ENCODE assay signal across 8 mouse cellular contexts in genomic region chr10:61978866-61979340, GRCm38 (mm10). TPM values are rescaled to one million over a fixed set of nuclear protein-coding genes. Genes with fewer than 3 reads are reported as not detected.
DNase-seq lines count a peak whose midpoint lies in the region; ATAC-seq lines count a peak whose summit lies in the region.

Col13a1 (minus strand) TSS chr10:61979108.

- peak within 1 kb of the TSS; percentile 98 for H3K4me2 ChIP-seq in heart, embryonic 15.5 days
- peak within 1 kb of the TSS; percentile 93 for H3K4me2 ChIP-seq in limb, embryonic 13.5 days (replicated peaks)
- peak within 1 kb of the TSS; percentile 71 for H3K4me2 ChIP-seq in neural tube, embryonic 11.5 days (ENCODE audit: low read depth)

- peak; percentile 18 to 26 for DNase-seq in cerebellum, postnatal 25 days
- DNase-seq in cerebellum, postnatal 36 days: no peak
- no peak for DNase-seq in adrenal gland, postnatal 4 days (ENCODE audit: low spot score in 2 of 2)
- DNase-seq in neural tube, embryonic 11.5 days (ENCODE audit: low spot score): peak; percentile 61
- DNase-seq in thymus, postnatal 25 days: no peak
- DNase-seq in T-cell, adult 2 months (ENCODE audit: low spot score): no peak

- H3K27me3 ChIP-seq in heart, embryonic 15.5 days: peaks cover 46% of the 10 kb centered on the region
- H3K27me3 ChIP-seq in limb, embryonic 13.5 days: peaks cover 56% of the 10 kb centered on the region
- peaks cover 42% of the 10 kb centered on the region for H3K27me3 ChIP-seq in neural tube, embryonic 11.5 days (ENCODE audit: control insufficient read depth, insufficient read depth, low read length)

- ATAC-seq in heart, embryonic 15.5 days (replicated peaks; ENCODE audit: insufficient number of reproducible peaks, insufficient read depth, low FRiP score, low read depth): peak; percentile 47
- ATAC-seq in limb, embryonic 13.5 days (ENCODE audit: low FRiP score, low read depth): no peak
- no peak for ATAC-seq in neural tube, embryonic 11.5 days (ENCODE audit: insufficient read depth, low FRiP score, low TSS enrichment)

- peak within 1 kb of the TSS; percentile 54 for H3K4me3 ChIP-seq in heart, embryonic 15.5 days
- H3K4me3 ChIP-seq in limb, embryonic 13.5 days: peak within 1 kb of the TSS; percentile 53
- H3K4me3 ChIP-seq in neural tube, embryonic 11.5 days (ENCODE audit: low read depth, low read length): peak within 1 kb of the TSS; percentile 32

- no peaks in the 10 kb centered on the region for H3K9me3 ChIP-seq in heart, embryonic 15.5 days (replicated peaks)
- H3K9me3 ChIP-seq in limb, embryonic 13.5 days: no peaks in the 10 kb centered on the region
- no peaks in the 10 kb centered on the region for H3K9me3 ChIP-seq in neural tube, embryonic 11.5 days (ENCODE audit: control insufficient read depth, low read length)

- peak within 1 kb of the TSS; percentile 39; the same call in 1 of the 2 replicates for H3K27ac ChIP-seq in heart, embryonic 15.5 days
- no peak within 1 kb of the TSS for H3K27ac ChIP-seq in limb, embryonic 13.5 days
- no peak within 1 kb of the TSS for H3K27ac ChIP-seq in neural tube, embryonic 11.5 days (ENCODE audit: low read depth, low read length)

- H3K9ac ChIP-seq in heart, embryonic 15.5 days: peak within 1 kb of the TSS; percentile 52
- H3K9ac ChIP-seq in limb, embryonic 13.5 days: peak within 1 kb of the TSS; percentile 67
- H3K9ac ChIP-seq in neural tube, embryonic 11.5 days (ENCODE audit: low read length): peak within 1 kb of the TSS; percentile 15

- WGBS in heart, embryonic 15.5 days: under 1% methylated on average over 41 of the region's 41 CpGs
- WGBS in limb, embryonic 13.5 days: under 1% methylated on average over 40 of the region's 41 CpGs
- under 1% methylated on average over 38 of the region's 41 CpGs for WGBS in neural tube, embryonic 11.5 days

- H3K36me3 ChIP-seq in heart, embryonic 15.5 days: no peaks in the 10 kb centered on the region
- H3K36me3 ChIP-seq in limb, embryonic 13.5 days: no peaks in the 10 kb centered on the region
- H3K36me3 ChIP-seq in neural tube, embryonic 11.5 days (ENCODE audit: control insufficient read depth, insufficient read depth, low read length): no peaks in the 10 kb centered on the region

- peaks cover 39% of the 10 kb centered on the region for H3K4me1 ChIP-seq in heart, embryonic 15.5 days (replicated peaks)
- peaks cover 31% of the 10 kb centered on the region for H3K4me1 ChIP-seq in limb, embryonic 13.5 days
- peaks cover 10% of the 10 kb centered on the region for H3K4me1 ChIP-seq in neural tube, embryonic 11.5 days (ENCODE audit: control insufficient read depth, insufficient read depth, low read length)

RNA-seq across cellular contexts. Expression of gene Col13a1, which starts in this region (rescaled TPM):
- 10 to 100 TPM; 17.5 to 19.8 TPM for total RNA-seq in adrenal gland, postnatal 4 days (2021)
- 6.2 and 8.7 TPM in 2 replicates for polyA plus RNA-seq in heart, embryonic 15.5 days (2015; fragmentation: Nextera tagmentation; extraction: Ambion mirVana)
- 4.0 and 4.6 TPM in 2 replicates for polyA plus RNA-seq in limb, embryonic 13.5 days (2015; fragmentation: Nextera tagmentation; extraction: Ambion mirVana)
- polyA plus RNA-seq in neural tube, embryonic 11.5 days (2014; fragmentation: Nextera tagmentation; extraction: Ambion mirVana): 1.6 and 2.4 TPM in 2 replicates

Comparison
In these comparisons a context has a peak if more than half of its experiments do, and no peak if none do; other contexts are left out.
1. DNase-seq: peak in cerebellum, postnatal 25 days (2 of 2) and neural tube, embryonic 11.5 days (single experiment); none in cerebellum, postnatal 36 days (0 of 2), adrenal gland, postnatal 4 days (0 of 2), thymus, postnatal 25 days (single experiment) and T-cell, adult 2 months (single experiment).
2. H3K9ac ChIP-seq: peak in every context shown above with its lines; median percentile 67 in limb, embryonic 13.5 days; 52 in heart, embryonic 15.5 days; 15 in neural tube, embryonic 11.5 days.
3. Peak in every context shown above with its lines, with median percentiles within 50 percentile points of each other: H3K4me2 ChIP-seq and H3K4me3 ChIP-seq.